Mouse (Mus musculus): ENCODE measurements at regions not wholly inside any gene's neighbourhood (a gene's known extent, or its start where the extent isn't known, plus 50 kb on each side); places are given as distances from the start of the nearest gene placed in this dataset.
"Not testable (repeated sequence)": the region's sequence is repeated elsewhere in the genome, so short reads cannot be mapped to it uniquely, and the experiment has no call there.

GRCm38 (mm10) chr3:84390769-84391168 is 84.1 kb upstream of the Trim2 start:
- DNase-seq (ENCODE audit: low read depth, low spot score): no peak

- DNase-seq (ENCODE audit: low read depth, low spot score): peak; percentile 42
These were observed 81.8 kb upstream of the Trim2 start for GRCm38 (mm10) chr3:84388486-84388885.

GRCm38 (mm10) chr3:84385656-84386055 is 79.0 kb upstream of the Trim2 start:
- DNase-seq (ENCODE audit: low read depth, low spot score): no peak

GRCm38 (mm10) chr3:84383559-84383958 is 76.9 kb upstream of the Trim2 start:
- DNase-seq (ENCODE audit: low read depth, low spot score): no peak

DNA sequence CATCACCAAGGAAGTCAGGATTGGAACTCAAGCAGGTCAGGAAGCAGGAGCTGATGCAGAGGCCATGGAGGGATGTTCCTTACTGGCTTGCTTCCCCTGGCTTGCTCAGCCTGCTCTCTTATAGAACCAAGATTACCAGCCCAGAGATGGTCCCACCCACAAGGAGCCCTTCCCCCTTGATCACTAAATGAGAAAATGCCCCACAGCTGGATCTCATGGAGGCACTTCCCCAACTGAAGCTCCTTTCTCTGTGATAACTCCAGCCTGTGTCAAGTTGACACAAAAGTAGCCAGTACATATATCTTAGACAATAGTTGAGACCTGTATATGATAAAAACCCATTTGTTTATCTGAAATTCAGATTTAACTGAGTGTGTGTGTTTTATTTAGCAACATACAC is 76.4 kb upstream of the Trim2 start:
- DNase-seq (ENCODE audit: low read depth, low spot score): not testable (repeated sequence)

- no peak for DNase-seq (ENCODE audit: low read depth, low spot score)
These were observed 75.3 kb upstream of the Trim2 start for GRCm38 (mm10) chr3:84382006-84382405.

GRCm38 (mm10) chr3:84378987-84379556 is 72.4 kb upstream of the Trim2 start:
- DNase-seq (ENCODE audit: low read depth, low spot score): no peak

DNA sequence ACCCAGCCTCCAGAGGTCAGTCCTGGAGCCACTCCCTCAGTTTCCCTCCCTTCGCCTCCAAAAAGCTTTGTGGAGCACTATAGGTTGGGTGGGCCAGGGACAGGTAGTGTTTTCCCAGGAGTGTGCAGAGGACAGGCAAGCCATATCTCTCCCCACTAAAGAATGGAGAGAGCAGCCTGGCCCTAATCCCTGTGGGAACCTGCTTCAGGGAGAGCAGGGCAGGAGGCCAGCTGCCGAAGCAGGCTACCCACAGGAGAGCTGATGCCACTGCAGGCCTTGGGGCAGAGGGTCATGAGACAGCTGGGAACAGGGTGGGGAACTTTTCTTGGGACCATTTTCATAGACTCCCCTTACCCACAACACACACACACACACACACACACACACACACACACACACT is 69.8 kb upstream of the Trim2 start:
- no peak for DNase-seq (ENCODE audit: low read depth, low spot score)

GRCm38 (mm10) chr3:84375832-84376231 is 69.2 kb upstream of the Trim2 start:
- no peak for DNase-seq (ENCODE audit: low read depth, low spot score)

GRCm38 (mm10) chr3:84371842-84372241 is 65.2 kb upstream of the Trim2 start:
- DNase-seq (ENCODE audit: low read depth, low spot score): no peak

DNA sequence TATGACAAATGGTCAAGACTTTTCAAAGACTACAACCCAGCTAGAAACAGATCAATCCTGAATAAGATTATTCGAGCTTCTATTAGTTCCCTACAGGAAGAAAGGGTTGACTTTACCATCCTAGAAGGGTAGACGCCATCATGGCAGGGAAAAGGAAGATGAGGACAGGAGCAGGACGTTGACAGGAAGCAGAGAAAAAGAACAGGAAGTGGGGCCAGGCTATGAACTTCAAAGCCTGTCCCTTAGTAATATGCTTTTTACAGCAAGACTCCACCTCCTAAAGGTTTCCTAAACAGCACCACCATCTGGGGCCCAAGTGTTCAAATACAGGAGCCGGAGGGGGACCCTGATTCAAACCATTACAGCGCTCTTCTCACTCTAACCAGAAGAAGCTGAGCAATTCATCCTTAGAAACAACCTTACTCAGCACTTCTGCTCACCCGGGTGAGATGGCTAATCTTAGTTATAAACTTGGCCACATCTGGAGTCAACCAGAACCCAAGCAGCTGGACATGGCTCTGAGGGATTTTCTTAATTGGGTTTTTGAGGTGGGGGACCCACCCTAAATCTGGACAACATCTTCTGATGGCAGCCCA is 60.6 kb upstream of the Trim2 start:
- DNase-seq (ENCODE audit: low read depth, low spot score): no peak

- no peak for DNase-seq (ENCODE audit: low read depth, low spot score)
These were observed 52.0 kb upstream of the Trim2 start for GRCm38 (mm10) chr3:84358672-84359071.

DNA sequence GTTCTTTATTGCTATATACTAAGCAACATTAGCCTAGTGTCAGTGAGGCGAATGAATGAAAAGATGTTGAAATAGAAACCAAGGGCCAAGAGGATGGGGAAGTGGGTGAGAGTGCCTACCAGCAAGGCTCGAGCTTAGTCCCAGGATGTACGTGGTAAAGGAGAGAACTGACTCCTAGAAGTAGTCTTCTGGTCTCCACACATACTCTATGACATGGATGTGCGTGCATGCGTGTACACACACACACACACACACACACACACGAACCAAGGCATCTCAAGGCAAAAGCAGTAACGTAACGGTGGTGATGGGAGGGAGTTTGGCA is 50.0 kb upstream of the Trim2 start:
- no peak for DNase-seq (ENCODE audit: low read depth, low spot score)

Data from CD4-positive helper T cell, adult 2 months (primary cell).